Mouse (Mus musculus) ES-E14 (cell line): ENCODE measurements around the gene Ppp2r2c. TPM values are rescaled to one million over a fixed set of nuclear protein-coding genes. Genes with fewer than 3 reads are reported as not detected.

Experiments
- DNase-seq: peaks from one replicate; pipeline ENCODE4 v3.0.0-alpha.2; 2013; ENCODE audit warnings: low read depth, low spot score
- H3K27ac ChIP-seq: 2 replicates; pipeline ENCODE4 v1.5.1; 2012; ENCODE audit warnings: low read depth, mild to moderate bottlenecking, low read length, moderate library complexity, mixed read lengths; ENCODE audit not compliant: poor library complexity, insufficient read depth, severe bottlenecking
- H3K36me3 ChIP-seq: 2 replicates; pipeline ENCODE4 v1.6.1; 2012; ENCODE audit warnings: mild to moderate bottlenecking, low read length, moderate library complexity, mixed read lengths; ENCODE audit not compliant: control insufficient read depth, poor library complexity, insufficient read depth, severe bottlenecking
- H3K4me1 ChIP-seq, 2 experiments: fragments of 150-350 bp in 1 of 2; sonication (generic) in 1 of 2; 2 replicates each; pipeline ENCODE4 v1.6.1; 2012; ENCODE audit warnings: low read length in 2 of 2, mild to moderate bottlenecking in 1 of 2, mixed read lengths in 1 of 2; ENCODE audit not compliant: control insufficient read depth in 2 of 2, insufficient read depth in 2 of 2, poor library complexity in 1 of 2
- H3K4me3 ChIP-seq, 2 experiments: fragments of 150-350 bp in 1 of 2; sonication (generic) in 1 of 2; 2 replicates each; pipeline ENCODE4 v1.5.1; 2012; ENCODE audit warnings: low read length in 2 of 2, low read depth in 1 of 2, mild to moderate bottlenecking in 1 of 2, mixed read lengths in 1 of 2; ENCODE audit not compliant: insufficient read depth in 1 of 2, poor library complexity in 1 of 2, severe bottlenecking in 1 of 2
- H3K9ac ChIP-seq: 2 replicates; pipeline ENCODE4 v1.6.1; 2012; ENCODE audit warnings: low read depth, mild to moderate bottlenecking, low read length, mixed read lengths; ENCODE audit not compliant: poor library complexity, insufficient read depth, severe bottlenecking
- H3K9me3 ChIP-seq: fragments of 150-350 bp; sonication (generic); 2 replicates; pipeline ENCODE4 v1.6.1; 2012; ENCODE audit warnings: low read depth, mild to moderate bottlenecking, low read length; ENCODE audit not compliant: control insufficient read depth, insufficient read depth
- CHD2 ChIP-seq: IDR thresholded peaks from 2 replicates; pipeline ENCODE4 v1.6.1; 2014; ENCODE audit warnings: mild to moderate bottlenecking, low read depth, low read length, inconsistent platforms
- HCFC1 ChIP-seq: IDR thresholded peaks from 2 replicates; pipeline ENCODE4 v1.6.1; 2012; ENCODE audit warnings: low read length, inconsistent platforms, borderline replicate concordance; ENCODE audit not compliant: insufficient read depth
- MAFK ChIP-seq: IDR thresholded peaks from 2 replicates; pipeline ENCODE4 v1.6.1; 2014; ENCODE audit warnings: mild to moderate bottlenecking, low read depth, low read length, inconsistent platforms; ENCODE audit not compliant: insufficient read depth
- ZC3H11A ChIP-seq: IDR thresholded peaks from 2 replicates; pipeline ENCODE4 v1.6.1; 2012; ENCODE audit warnings: low read depth, mild to moderate bottlenecking, inconsistent platforms, low read length, borderline replicate concordance
- ZNF384 ChIP-seq: IDR thresholded peaks from 2 replicates; pipeline ENCODE4 v1.6.1; 2012; ENCODE audit warnings: low read depth, low read length, inconsistent platforms
- in situ Hi-C, 2 experiments: fragments of 600-800 bp; cut with MboI; formaldehyde crosslinking; loops; one replicate each; pipeline ENCODE4 v1.15.1; 2025; ENCODE audit warnings: low sequenced_read_pairs in 2 of 2, inconsistent platforms in 1 of 2; ENCODE audit not compliant: unreplicated experiment in 2 of 2
- total RNA-seq: library from RNA; depleted of rRNA; stranded (reverse); fragments of 300-350 nt; gene quantifications from 2 replicates; pipeline ENCODE4 v1.2.3, GENCODE M21; 2012

The Ppp2r2c gene
- total RNA-seq, 1 experiment: 7.3 TPM

- in situ Hi-C loops: no loop called here
- TF ChIP-seq CHD2 (no peak), HCFC1 (no peak), ZNF384 (no peak), ZC3H11A (no peak)
- Histone ChIP-seq H3K9ac (no peak overlapping the region), H3K4me1 (peaks cover 11 to 34% of the 10 kb centered on the region in 2 experiments; a peak in 3 of 4 replicates), H3K27ac (no peak overlapping the region), H3K36me3 (no peaks in the 10 kb centered on the region), H3K4me3 (no peak overlapping the region), H3K9me3 (no peaks in the 10 kb centered on the region)
- DNase-seq: no peak
Measured at GRCm38 (mm10) chr5:36888911-36889310, 20.6 kb downstream of the Ppp2r2c start.

GRCm38 (mm10) chr5:36889380-36889886 lies 21.1 kb downstream of the Ppp2r2c start:
- no peak for TF ChIP-seq MAFK
- no peak for TF ChIP-seq HCFC1
- no peak for TF ChIP-seq ZNF384
- TF ChIP-seq ZC3H11A: no peak
- TF ChIP-seq CHD2: no peak

GRCm38 (mm10) chr5:36890794-36891193 lies 22.5 kb downstream of the Ppp2r2c start:
- TF ChIP-seq HCFC1 (no peak), CHD2 (no peak), MAFK (no peak), ZC3H11A (no peak), ZNF384 (no peak)
- no peak overlapping the region for H3K27ac ChIP-seq
- no peak for DNase-seq

More at GRCm38 (mm10) chr5:36889380-36889886, 21.1 kb downstream of the Ppp2r2c start:
- DNase-seq: no peak
- in situ Hi-C loops: no loop called here
- Histone ChIP-seq H3K9ac (no peak overlapping the region), H3K27ac (no peak overlapping the region), H3K4me1 (peaks cover 9 to 32% of the 10 kb centered on the region in 2 experiments; a peak in 3 of 4 replicates), H3K9me3 (no peaks in the 10 kb centered on the region), H3K4me3 (no peak overlapping the region), H3K36me3 (no peaks in the 10 kb centered on the region)

GRCm38 (mm10) chr5:36891793-36892470 lies 23.6 kb downstream of the Ppp2r2c start:
- in situ Hi-C loops: no loop called here
- Histone ChIP-seq H3K4me1 (peaks cover 0 to 14% of the 10 kb centered on the region in 2 experiments; a peak in 1 of 4 replicates), H3K4me3 (no peak overlapping the region), H3K9ac (no peak overlapping the region), H3K36me3 (no peaks in the 10 kb centered on the region), H3K27ac (no peak overlapping the region), H3K9me3 (no peaks in the 10 kb centered on the region)
- DNase-seq: no peak
- TF ChIP-seq HCFC1 (no peak), MAFK (no peak), CHD2 (no peak), ZNF384 (no peak), ZC3H11A (no peak)

More at GRCm38 (mm10) chr5:36890794-36891193, 22.5 kb downstream of the Ppp2r2c start:
- in situ Hi-C loops: no loop called here
- Histone ChIP-seq H3K4me1 (peaks cover 4 to 23% of the 10 kb centered on the region in 2 experiments; a peak in 2 of 4 replicates), H3K9me3 (no peaks in the 10 kb centered on the region), H3K36me3 (no peaks in the 10 kb centered on the region), H3K9ac (no peak overlapping the region), H3K4me3 (0 out of 4 replicates have a peak overlapping the region, but pooled peaks of 1 of the 2 experiments have one; percentile 1)
